Mouse (Mus musculus) ES-Bruce4 (cell line): Measurements from ENCODE around the gene Hdac9.

Source experiments
- CTCF ChIP-seq: IDR thresholded peaks from one replicate; pipeline ENCODE4 v1.8.1; 2011; ENCODE audit warnings: low read depth, low read length
- EP300 ChIP-seq: IDR thresholded peaks from 2 replicates; pipeline ENCODE4 v1.6.1; 2011; ENCODE audit warnings: low read depth, low read length; ENCODE audit not compliant: insufficient read depth
- POLR2A ChIP-seq: IDR thresholded peaks from one replicate; pipeline ENCODE4 v1.8.1; 2011; ENCODE audit warnings: low read length; ENCODE audit not compliant: insufficient read depth

GRCm38 (mm10) chr12:34092953-34093352, 823.9 kb downstream of the Hdac9 start:
- TF ChIP-seq CTCF (no peak), EP300 (no peak), POLR2A (no peak)
